8 mouse cellular contexts compared by ENCODE assay signal in genomic region chr5:53588421-53589171, GRCm38 (mm10).
DNase-seq lines count a peak whose midpoint lies in the region; ATAC-seq and TF ChIP-seq lines count a peak whose summit lies in the region.

No protein-coding gene starts in this region.

- TF ChIP-seq CTCF in Patski (IDR thresholded peaks at IDR 0.05): no peak

- peak; percentile 21 to 76 for DNase-seq in left cerebral cortex, postnatal 14 days (ENCODE audit: low spot score in 2 of 2)
- no peak for DNase-seq in left cerebral cortex, adult 8-10 months (ENCODE audit: low spot score in 2 of 2)
- DNase-seq in Patski (ENCODE audit: low read depth, low spot score): peak; percentile 55
- DNase-seq in embryo, embryonic 11 days: peak; percentile 39
- DNase-seq in hindbrain, embryonic 10.5 days (ENCODE audit: low spot score): no peak
- no peak for DNase-seq in gastrocnemius, postnatal 10 days

- H3K9ac ChIP-seq in liver, embryonic 16.5 days (ENCODE audit: low read depth, low read length): peak overlapping the region; percentile 72
- H3K9ac ChIP-seq in neural tube, embryonic 12.5 days: peak overlapping the region; percentile 97

- intact Hi-C loops in left cerebral cortex, postnatal 14 days (cut with DNase I): no loop called here

- H3K27me3 ChIP-seq in Patski: no peaks in the 10 kb centered on the region
- H3K27me3 ChIP-seq in hindbrain, embryonic 10.5 days (ENCODE audit: insufficient read depth, poor library complexity, severe bottlenecking): peaks cover 8% of the 10 kb centered on the region; the same call in 1 of the 2 replicates
- H3K27me3 ChIP-seq in liver, embryonic 16.5 days (ENCODE audit: control insufficient read depth, insufficient read depth, low read depth, low read length): no peaks in the 10 kb centered on the region
- H3K27me3 ChIP-seq in neural tube, embryonic 12.5 days (replicated peaks): no peaks in the 10 kb centered on the region

- H3K36me3 ChIP-seq in hindbrain, embryonic 10.5 days: no peaks in the 10 kb centered on the region
- H3K36me3 ChIP-seq in liver, embryonic 16.5 days (ENCODE audit: control insufficient read depth, insufficient read depth): no peaks in the 10 kb centered on the region
- H3K36me3 ChIP-seq in neural tube, embryonic 12.5 days: no peaks in the 10 kb centered on the region

- POLR2A ChIA-PET in Patski (lab: Charles Lee): interaction anchor here (0.8 kb wide), 1 partner anchor 65 kb away, joined by 3 read pairs; no protein-coding TSS in a partner anchor

- H3K4me1 ChIP-seq in hindbrain, embryonic 10.5 days (replicated peaks): peaks cover 23% of the 10 kb centered on the region
- peaks cover 5% of the 10 kb centered on the region for H3K4me1 ChIP-seq in liver, embryonic 16.5 days (ENCODE audit: control insufficient read depth, low read depth, low read length)
- peaks cover 15% of the 10 kb centered on the region for H3K4me1 ChIP-seq in neural tube, embryonic 12.5 days

- peak; percentile 33 for ATAC-seq in Patski
- ATAC-seq in liver, embryonic 16.5 days (ENCODE audit: low read depth): no peak
- peak; percentile 25 for ATAC-seq in neural tube, embryonic 12.5 days (ENCODE audit: low FRiP score, low read depth)

- H3K4me3 ChIP-seq in hindbrain, embryonic 10.5 days: peak overlapping the region; percentile 92
- peak overlapping the region; percentile 77 for H3K4me3 ChIP-seq in liver, embryonic 16.5 days (ENCODE audit: low read depth, low read length)
- peak overlapping the region; percentile 89 for H3K4me3 ChIP-seq in neural tube, embryonic 12.5 days

- 2% methylated on average over 34 of the region's 34 CpGs for WGBS in hindbrain, embryonic 10.5 days
- WGBS in liver, embryonic 16.5 days (ENCODE audit: insufficient replicate concordance): 1% methylated on average over 33 of the region's 34 CpGs
- WGBS in neural tube, embryonic 12.5 days: 2% methylated on average over 24 of the region's 34 CpGs

- H3K27ac ChIP-seq in hindbrain, embryonic 10.5 days: peak overlapping the region; percentile 99
- H3K27ac ChIP-seq in liver, embryonic 16.5 days (ENCODE audit: low read length): peak overlapping the region; percentile 86
- peak overlapping the region; percentile 82 for H3K27ac ChIP-seq in neural tube, embryonic 12.5 days

- H3K4me2 ChIP-seq in liver, embryonic 16.5 days (ENCODE audit: low read depth, low read length): peak overlapping the region; percentile 71
- peak overlapping the region; percentile 88 for H3K4me2 ChIP-seq in neural tube, embryonic 12.5 days (replicated peaks)

- in situ Hi-C loops in Patski (cut with MboI; ENCODE audit: low pct_unique_long_range_greater_than_20kb): no loop called here

- CTCF ChIA-PET in Patski (lab: Charles Lee): interaction anchor here (0.9 to 2.2 kb wide), 8 partner anchors 10 to 233 kb away, joined by 3 to 9 read pairs (median 4); no protein-coding TSS in a partner anchor

- no peaks in the 10 kb centered on the region for H3K9me3 ChIP-seq in hindbrain, embryonic 10.5 days
- no peaks in the 10 kb centered on the region for H3K9me3 ChIP-seq in liver, embryonic 16.5 days (replicated peaks; ENCODE audit: control insufficient read depth, low read length)
- no peaks in the 10 kb centered on the region for H3K9me3 ChIP-seq in neural tube, embryonic 12.5 days

Comparison
In these comparisons a context has a peak if more than half of its experiments do, and no peak if none do; other contexts are left out.
1. DNase-seq: peak in left cerebral cortex, postnatal 14 days (2 of 2), Patski (single experiment) and embryo, embryonic 11 days (single experiment); none in left cerebral cortex, adult 8-10 months (0 of 2), hindbrain, embryonic 10.5 days (single experiment) and gastrocnemius, postnatal 10 days (single experiment).
2. Peak in every context shown above with its lines, with median percentiles within 50 percentile points of each other: H3K27ac ChIP-seq and H3K4me3 ChIP-seq.